Mouse (Mus musculus) gastrocnemius, postnatal 10 days (tissue): ENCODE measurements around the gene Trem1. TPM values are rescaled to one million over a fixed set of nuclear protein-coding genes. Genes with fewer than 3 reads are reported as not detected.

Experiments used
- DNase-seq: peaks from one replicate; pipeline ENCODE4 v3.0.0; 2021; ENCODE audit warnings: mixed read lengths
- long read RNA-seq, 2 experiments: library from polyadenylated mRNA; stranded (forward); transcript quantifications; one replicate each; pipeline ENCODE4 v2.0.0; 2021
- total RNA-seq, 2 experiments: library from RNA; stranded (reverse); gene quantifications; 2 replicates each; pipeline ENCODE4 v1.2.3; 2021

The Trem1 gene
- under 1 TPM in 1 of 2 experiments, not detected in 1; 0.11 TPM for total RNA-seq
- long read RNA-seq, experiment 1, partial matches to known transcripts = 0 of 1 reads
- long read RNA-seq, experiment 1, other reads (novel, unspliced or antisense) = 0 of 1 reads
- long read RNA-seq, experiment 2 = 0 reads

- no peak for DNase-seq
Measured at GRCm38 (mm10) chr17:48232518-48232917, at the start of gene Trem1. Gene Trem1, plus strand, starts transcription at chr17:48232768.

GRCm38 (mm10) chr17:48185252-48185651 lies 47.3 kb upstream of the Trem1 start:
- DNase-seq = no peak

- DNase-seq = no peak
Measured at GRCm38 (mm10) chr17:48192366-48192765, 40.2 kb upstream of the Trem1 start.

- no peak for DNase-seq
Measured at GRCm38 (mm10) chr17:48203086-48203485, 29.5 kb upstream of the Trem1 start.

- no peak for DNase-seq
Measured at GRCm38 (mm10) chr17:48212596-48212995, 20.0 kb upstream of the Trem1 start.

- DNase-seq = no peak
Measured at GRCm38 (mm10) chr17:48213511-48213910, 19.1 kb upstream of the Trem1 start.

- DNase-seq = no peak
Measured at GRCm38 (mm10) chr17:48215429-48215828, 17.1 kb upstream of the Trem1 start.

GRCm38 (mm10) chr17:48230680-48231079 lies 1.9 kb upstream of the Trem1 start:
- DNase-seq = no peak

GRCm38 (mm10) chr17:48233789-48234188 lies 1.2 kb downstream of the Trem1 start:
- DNase-seq = no peak

- DNase-seq = no peak
Measured at GRCm38 (mm10) chr17:48234550-48234949, 2.0 kb downstream of the Trem1 start.

GRCm38 (mm10) chr17:48235773-48236370 lies 3.3 kb downstream of the Trem1 start:
- DNase-seq = no peak

- no peak for DNase-seq
Measured at GRCm38 (mm10) chr17:48237621-48238020, 5.1 kb downstream of the Trem1 start.

- DNase-seq = no peak
Measured at GRCm38 (mm10) chr17:48247221-48247928, 14.8 kb downstream of the Trem1 start, which contains the start of gene Trem3. Gene Trem3, plus strand, starts transcription at chr17:48247777.

GRCm38 (mm10) chr17:48249039-48249438 lies 16.5 kb downstream of the Trem1 start:
- DNase-seq = no peak

- no peak for DNase-seq
Measured at GRCm38 (mm10) chr17:48249501-48249900, 16.9 kb downstream of the Trem1 start.

GRCm38 (mm10) chr17:48250631-48251030 lies 18.1 kb downstream of the Trem1 start:
- no peak for DNase-seq

- DNase-seq = no peak
Measured at GRCm38 (mm10) chr17:48256575-48256974, 24.0 kb downstream of the Trem1 start.

GRCm38 (mm10) chr17:48261868-48262267 lies 29.3 kb downstream of the Trem1 start:
- no peak for DNase-seq

- DNase-seq = no peak
Measured at GRCm38 (mm10) chr17:48263741-48264362, 31.3 kb downstream of the Trem1 start, which contains the start of gene Treml4. Gene Treml4, plus strand, starts transcription at chr17:48264295.

GRCm38 (mm10) chr17:48264662-48265061 lies 32.1 kb downstream of the Trem1 start:
- no peak for DNase-seq

GRCm38 (mm10) chr17:48266138-48266537 lies 33.6 kb downstream of the Trem1 start:
- no peak for DNase-seq

- no peak for DNase-seq
Measured at GRCm38 (mm10) chr17:48266610-48267304, 34.2 kb downstream of the Trem1 start.
